Mouse (Mus musculus): ENCODE measurements around the gene Mbd6.

Mbd6 gene

DNA sequence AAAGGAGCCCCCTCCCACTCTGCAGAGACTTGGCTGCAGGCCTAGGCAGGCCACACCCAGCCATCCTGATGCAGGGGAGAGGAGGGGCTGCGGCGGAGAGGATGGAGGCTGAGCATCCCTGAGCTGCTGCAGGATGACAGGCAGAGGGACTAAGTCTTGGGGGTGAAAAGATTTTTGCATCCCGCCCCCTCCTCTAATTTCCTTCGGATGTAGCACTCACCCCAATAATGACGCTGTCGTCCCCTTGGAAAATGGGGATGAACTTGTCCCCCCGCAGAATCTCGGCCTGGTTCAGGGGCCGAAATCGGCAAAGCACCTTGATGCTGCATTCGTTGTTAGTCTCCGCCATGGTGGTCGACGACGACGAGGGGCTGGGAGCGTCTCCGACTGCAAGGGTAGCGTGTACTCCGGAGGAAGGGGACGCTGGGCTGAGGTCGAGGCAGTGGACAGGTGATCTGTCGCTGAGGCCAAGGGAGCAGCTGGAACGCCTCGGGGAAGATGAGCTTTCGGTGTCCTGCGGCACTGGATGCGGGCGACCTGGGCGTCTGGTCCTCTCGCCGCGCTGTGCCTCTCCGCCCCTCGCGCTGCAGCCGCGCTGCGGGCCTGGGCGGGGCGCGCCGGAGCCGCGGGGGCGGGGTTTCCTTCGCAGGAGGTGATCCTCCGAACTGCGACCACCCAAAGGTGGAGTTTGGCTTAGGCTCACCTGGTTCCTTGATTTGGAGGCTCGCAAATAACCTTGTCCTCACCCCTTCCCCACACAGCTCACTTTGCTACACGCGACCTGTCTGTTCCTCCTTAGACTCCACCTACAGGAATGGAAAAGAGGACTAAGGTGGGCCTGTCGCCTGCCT, 26.0 kb downstream of the Mbd6 start, which contains the start of gene Kif5a:
TSS of gene Kif5a (minus strand) at position 801 of the 851 bp plus-strand sequence.
- no peak for DNase-seq (ENCODE audit: low spot score)

DNA sequence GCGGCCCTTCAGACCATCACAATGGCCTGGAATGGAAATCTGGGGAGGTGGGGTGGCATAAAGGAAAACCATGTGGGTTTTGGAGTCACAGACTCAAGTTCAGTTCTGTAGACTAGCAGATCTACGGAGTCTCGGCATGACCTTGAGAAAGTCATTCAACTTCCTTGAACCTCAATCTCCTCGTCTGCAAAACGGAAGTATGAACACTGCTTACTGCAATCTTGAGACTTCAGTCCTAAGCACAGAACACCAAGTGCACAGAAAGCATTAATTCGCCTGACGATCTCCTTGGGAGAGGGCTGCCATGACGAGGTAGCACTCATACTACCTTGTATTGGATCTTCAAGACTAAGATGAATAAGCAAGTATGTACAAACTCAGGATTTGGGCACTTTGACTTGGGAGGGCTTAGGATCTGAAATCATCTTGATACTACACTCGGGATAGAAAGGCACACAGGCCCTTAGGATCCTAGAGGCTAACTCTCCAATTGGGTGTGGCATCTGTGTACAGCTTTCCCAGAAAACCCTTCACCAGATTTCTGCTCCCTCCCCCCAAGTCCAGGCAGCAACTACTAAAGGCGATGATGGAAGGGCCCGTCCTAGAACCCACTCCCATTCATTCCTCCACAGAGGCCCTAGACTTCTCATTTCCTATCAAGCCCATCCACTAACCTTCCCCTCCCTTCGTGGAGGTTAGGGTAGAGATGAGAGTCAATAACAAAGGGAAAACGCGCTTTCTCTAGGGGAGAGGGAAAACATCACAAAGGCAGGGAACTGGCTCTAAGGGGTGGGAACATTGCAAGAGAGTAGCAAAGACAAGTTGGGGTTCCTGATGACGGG, 26.9 kb downstream of the Mbd6 start:
- DNase-seq (ENCODE audit: low spot score) = no peak

DNA sequence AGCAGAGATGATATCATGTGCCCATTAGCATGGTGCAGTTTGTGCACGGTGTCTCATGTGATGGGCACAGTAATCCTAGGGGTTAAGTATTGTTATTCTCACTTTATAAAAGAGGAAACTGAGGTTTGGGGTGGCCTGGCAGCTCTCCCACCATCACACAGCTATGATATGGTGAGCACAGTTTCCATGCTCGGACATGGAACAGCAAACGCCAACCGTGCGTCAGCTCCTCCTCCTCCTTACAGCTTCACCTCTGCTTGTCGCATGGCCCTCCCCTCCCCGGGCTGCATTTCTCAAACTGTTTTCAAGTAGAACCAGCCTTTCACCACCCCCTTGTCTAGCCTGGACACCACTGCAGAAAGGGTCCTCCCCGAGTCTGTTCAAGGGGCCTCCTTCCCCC, 30.3 kb downstream of the Mbd6 start:
- DNase-seq (ENCODE audit: low spot score) = no peak

DNA sequence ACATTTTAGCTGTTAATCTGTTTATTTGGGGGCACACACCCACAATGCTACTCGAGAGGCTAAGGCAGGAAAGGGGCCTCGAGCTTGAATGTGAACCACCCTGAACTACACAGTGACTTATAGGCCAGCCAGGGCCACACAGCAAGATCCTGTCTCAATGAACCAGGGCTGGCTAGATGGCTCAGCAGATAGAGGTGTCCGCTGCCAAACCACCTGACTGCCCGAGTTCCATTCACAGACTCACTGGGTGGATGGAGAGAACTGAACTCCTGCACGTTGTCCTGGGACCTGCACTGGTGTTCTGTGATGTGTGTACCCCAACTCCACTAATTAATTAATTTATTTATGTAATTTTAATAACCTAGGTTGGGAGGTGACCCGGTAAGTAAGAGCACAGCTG, 31.0 kb downstream of the Mbd6 start:
- no peak for DNase-seq (ENCODE audit: low spot score)

DNA sequence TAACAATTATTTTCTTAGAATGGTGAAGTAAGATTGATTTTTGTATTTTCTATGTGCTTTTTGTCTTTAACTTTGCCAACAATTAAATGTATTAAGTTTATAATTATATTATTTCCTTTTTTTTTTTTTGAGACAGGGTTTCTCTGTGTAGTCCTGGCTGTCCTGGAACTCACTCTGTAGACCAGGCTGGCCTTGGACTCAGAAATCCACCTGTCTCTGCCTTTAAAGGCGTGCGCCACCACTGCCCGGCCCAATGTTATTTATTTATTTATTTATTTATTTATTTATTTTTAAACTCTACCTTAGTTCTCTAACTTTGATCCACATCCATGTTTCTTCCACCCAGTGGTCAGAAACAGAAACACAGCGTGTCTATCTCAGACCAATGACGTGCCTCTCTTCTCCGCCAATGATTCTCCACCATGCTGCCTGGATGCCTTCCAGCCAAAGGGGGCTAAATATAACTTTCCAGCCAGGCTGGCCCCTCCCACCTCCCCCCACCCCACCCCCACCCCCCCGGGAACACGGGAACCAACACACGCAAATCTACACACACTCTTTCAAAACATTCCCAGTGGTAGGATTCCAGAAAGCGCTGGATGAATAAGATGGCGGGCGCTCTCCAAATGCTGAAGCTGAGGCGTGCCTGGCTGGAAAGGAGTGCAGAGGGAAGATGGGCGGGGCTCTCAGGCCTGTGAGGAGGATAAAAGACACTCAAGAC, 33.0 kb downstream of the Mbd6 start:
- peak; percentile 28 for DNase-seq (ENCODE audit: low spot score)

DNA sequence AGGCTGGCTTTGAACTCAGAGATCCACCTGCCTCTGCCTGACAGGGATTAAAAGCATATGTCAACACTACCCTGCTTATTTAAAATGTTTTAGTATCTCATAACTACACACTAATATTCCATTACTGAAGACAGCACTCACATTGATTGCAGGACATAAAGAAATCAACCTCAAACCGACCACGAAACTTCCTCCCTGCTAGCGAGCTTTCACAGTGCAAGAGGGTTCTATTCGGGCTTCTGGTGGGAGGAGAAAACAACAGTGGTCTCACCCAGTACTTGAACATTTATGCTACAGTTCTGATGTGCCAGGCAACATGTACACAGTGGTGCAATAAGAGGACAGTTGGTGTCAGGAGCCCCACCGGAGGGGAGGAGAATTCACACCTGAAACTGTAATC, 38.0 kb downstream of the Mbd6 start:
- DNase-seq (ENCODE audit: low spot score) = no peak

DNA sequence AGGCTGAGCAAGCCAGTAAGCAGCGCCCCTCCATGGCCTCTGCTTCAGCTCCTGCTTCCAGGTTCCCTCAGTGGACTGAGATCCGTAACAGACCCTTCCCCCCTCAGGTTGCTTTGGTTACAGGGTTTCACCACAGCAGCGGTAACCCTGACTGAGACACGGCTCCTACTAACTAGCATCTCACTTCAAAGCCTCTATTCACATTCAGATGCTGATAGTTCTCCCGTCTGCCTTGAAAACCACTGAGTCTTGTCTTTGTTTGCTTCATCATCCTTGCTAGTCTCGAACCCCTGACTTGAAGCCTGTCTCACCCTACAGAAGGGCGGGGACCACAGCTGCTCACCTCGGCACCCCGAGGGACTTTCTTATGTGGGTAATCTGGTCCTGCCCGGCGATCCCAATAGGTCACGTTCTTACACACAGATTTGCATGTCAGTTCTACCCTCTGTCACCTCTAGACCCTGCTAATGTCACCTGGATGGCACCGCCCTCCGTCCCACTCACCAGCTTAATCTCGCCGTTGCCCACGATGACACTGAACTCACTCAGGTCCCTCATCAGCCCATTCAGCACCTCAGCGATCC, 50.5 kb downstream of the Mbd6 start:
- no peak for DNase-seq (ENCODE audit: low spot score)

DNA sequence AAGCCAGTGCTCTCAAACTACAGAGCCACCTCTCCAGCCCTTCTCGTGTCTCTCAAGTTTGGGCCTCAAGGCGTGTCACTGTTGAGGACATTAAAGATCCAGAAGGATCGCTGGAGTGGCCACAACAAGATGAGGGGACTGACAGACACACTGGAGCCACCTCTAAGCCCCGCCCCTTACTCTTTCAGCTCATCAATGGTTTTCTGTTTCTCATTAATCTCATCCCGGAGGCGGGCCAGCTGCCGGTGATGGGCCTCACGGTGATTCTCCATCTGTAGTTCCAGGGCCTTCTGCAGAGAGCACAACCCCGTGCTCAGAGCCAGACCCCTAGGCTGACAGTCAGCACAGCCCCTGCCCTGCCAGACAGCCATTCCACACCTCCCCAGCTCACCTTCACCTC, 52.3 kb downstream of the Mbd6 start:
- no peak for DNase-seq (ENCODE audit: low spot score)

DNA sequence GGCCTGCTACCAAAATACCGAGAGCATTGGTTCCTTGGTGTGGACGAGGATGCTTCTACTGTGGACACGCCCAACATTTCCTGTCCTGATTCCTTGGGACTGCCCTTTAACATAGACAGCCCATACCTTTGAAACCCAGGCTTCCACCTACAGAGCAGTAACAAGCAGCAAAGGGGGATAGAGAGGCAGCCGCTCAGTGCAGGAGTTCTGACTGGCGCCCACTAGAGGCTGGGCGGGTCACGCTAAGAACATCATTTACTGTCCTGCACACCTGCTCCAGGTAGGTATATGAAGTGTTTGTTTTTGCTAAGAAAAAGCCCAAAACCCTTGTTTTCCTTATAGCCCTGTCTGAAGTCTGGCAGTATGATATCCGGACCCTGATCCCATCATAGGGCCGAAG, 55.7 kb downstream of the Mbd6 start:
- no peak for DNase-seq (ENCODE audit: low spot score)

All from c-Kit-positive CD71-positive TER-119-positive erythroid progenitor cells, embryonic 14.5 days (primary cell).